Mouse (Mus musculus) lung, adult 2 months (tissue): ENCODE measurements at regions not wholly inside any gene's neighbourhood (a gene's known extent, or its start where the extent isn't known, plus 50 kb on each side); places are given as distances from the start of the nearest gene placed in this dataset.

Experiments
- CTCF ChIP-seq: fragments of 200-500 bp; IDR thresholded peaks from 2 replicates; pipeline ENCODE4 v1.5.1; 2011; ENCODE audit warnings: mild to moderate bottlenecking, low read length, control low read depth; ENCODE audit not compliant: insufficient read depth
- POLR2A ChIP-seq: fragments of 200-500 bp; IDR thresholded peaks from 2 replicates; pipeline ENCODE4 v1.6.1; 2011; ENCODE audit warnings: low read depth, mild to moderate bottlenecking, control low read depth, low read length, borderline replicate concordance; ENCODE audit errors: extremely low read depth

DNA sequence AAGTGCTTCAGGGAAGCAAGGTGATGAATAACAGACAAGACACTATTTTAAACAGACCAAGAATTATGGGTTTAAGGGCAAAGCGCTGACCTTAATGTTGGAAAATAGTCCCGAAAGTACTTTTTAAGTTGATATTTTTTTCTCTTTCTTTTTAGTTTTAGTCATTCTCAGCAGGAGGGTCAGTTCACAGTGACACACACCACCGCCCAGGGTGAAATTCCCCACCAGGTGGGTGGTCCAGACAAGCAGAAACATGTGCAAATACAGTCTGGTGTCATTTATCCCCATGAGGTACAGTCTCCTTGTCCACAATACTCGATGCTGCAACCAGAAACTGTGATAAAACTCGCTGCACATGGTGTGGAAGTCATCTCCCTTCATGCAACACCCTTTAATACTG is 435.5 kb downstream of the Fat4 start:
- TF ChIP-seq CTCF: no peak
- no peak for TF ChIP-seq POLR2A
